Mouse (Mus musculus) megakaryocyte, embryonic 14.5 days (primary cell): ENCODE measurements around the gene Tshz2.

Source experiments
- FLI1 ChIP-seq: IDR thresholded peaks from 2 replicates; pipeline ENCODE4 v1.6.1; 2012; ENCODE audit warnings: low read length, inconsistent platforms, mixed read lengths
- GATA1 ChIP-seq: IDR thresholded peaks from 3 replicates; pipeline ENCODE4 v1.6.1; 2012; ENCODE audit warnings: mixed read lengths, low read length, inconsistent platforms, borderline replicate concordance

DNA sequence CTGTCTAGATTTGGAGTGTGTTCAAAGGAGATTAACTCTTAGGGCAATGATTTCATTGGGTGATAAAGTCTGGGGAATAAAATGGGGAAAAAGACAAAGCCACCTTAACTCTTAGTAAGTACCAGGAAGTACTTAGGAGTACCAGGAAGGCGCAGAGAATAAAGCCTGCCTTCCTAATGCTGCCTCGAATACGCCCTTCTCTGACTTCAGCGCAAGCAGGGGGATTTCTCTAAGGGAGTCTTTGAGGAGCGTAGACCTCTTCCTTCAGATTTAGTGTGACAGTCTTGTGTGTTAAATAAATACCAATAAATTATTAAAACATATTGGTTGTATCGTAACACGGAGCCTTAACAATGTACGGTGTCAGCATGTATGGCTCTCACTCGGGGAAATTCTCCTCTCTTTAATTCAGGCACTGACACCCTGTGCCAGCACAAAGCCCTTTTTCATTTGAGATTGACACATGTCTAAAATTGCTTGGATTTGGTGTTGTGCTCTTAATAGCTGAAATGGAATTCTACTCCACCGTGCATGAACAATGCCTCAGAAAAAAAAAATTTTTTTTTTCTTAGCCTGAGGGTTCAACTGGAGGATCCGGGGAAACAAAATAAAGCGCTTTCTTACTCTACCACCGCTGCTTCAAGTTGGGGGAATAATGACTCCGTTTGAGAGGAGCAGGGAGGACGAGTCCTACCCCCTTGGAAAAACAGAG is 47.9 kb upstream of the Tshz2 start:
- TF ChIP-seq GATA1, result no peak
- TF ChIP-seq FLI1, result no peak
